Mouse (Mus musculus): Measurements from ENCODE around the gene Lrrc4.

DNA sequence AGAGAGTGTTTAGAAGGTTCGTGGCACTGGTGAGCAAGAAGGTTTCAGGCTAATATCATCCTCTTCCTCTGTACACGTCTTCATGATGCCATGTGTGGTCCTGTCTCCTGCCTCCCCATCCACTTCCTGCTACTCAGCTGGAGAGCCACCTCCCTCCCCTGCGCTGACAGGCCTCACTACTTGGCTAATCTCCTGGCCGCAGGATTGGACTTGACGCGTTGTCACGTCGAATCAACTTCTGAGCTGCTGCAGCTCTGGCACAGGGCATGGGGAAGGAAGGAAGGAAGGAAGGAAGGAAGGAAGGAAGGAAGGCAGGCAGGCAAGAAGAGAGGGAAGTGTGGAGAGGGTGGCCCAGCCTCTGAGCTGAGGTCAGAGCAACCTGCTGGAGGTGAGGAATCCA is 47.8 kb upstream of the Lrrc4 start:
- TF ChIP-seq CTCF (IDR thresholded peaks at IDR 0.05; ENCODE audit: low read depth, low read length) (no peak), POLR2A (IDR thresholded peaks at IDR 0.05; ENCODE audit: insufficient read depth, low read length) (no peak), EP300 (IDR thresholded peaks at IDR 0.05; ENCODE audit: insufficient read depth, low read depth, low read length) (no peak)

All from ES-Bruce4 (cell line).